Mouse (Mus musculus) forebrain, embryonic 16.5 days (tissue): Measurements from ENCODE around the gene Mcpt4. TPM values are rescaled to one million over a fixed set of nuclear protein-coding genes. Genes with fewer than 3 reads are reported as not detected.
"Not testable (repeated sequence)": the region's sequence is repeated elsewhere in the genome, so short reads cannot be mapped to it uniquely, and the experiment has no call there.

Source experiments
- ATAC-seq: fragments of 200-750 bp; cut with Nextera tagmentation; 2 replicates; pipeline ENCODE4 v1.8.0; 2017; ENCODE audit warnings: mild to moderate bottlenecking, moderate library complexity
- H3K27ac ChIP-seq: fragments of 300-500 bp; sonication (generic); 2 replicates; pipeline ENCODE4 v1.5.1; 2014; ENCODE audit warnings: low read length, control low read depth
- H3K27me3 ChIP-seq: fragments of 300-500 bp; sonication (generic); replicated peaks from 2 replicates; pipeline ENCODE4 v1.6.1; 2014; ENCODE audit warnings: low read length; ENCODE audit not compliant: control insufficient read depth, insufficient read depth
- H3K36me3 ChIP-seq: fragments of 300-500 bp; sonication (generic); 2 replicates; pipeline ENCODE4 v1.6.1; 2014; ENCODE audit not compliant: control insufficient read depth, insufficient read depth
- H3K4me1 ChIP-seq: fragments of 300-500 bp; sonication (generic); replicated peaks from 2 replicates; pipeline ENCODE4 v1.6.1; 2014; ENCODE audit warnings: low read length; ENCODE audit not compliant: control insufficient read depth, insufficient read depth
- H3K4me2 ChIP-seq: fragments of 300-500 bp; sonication (generic); 2 replicates; pipeline ENCODE4 v1.6.1; 2014; ENCODE audit warnings: mild to moderate bottlenecking, low read length, control low read depth
- H3K4me3 ChIP-seq: fragments of 300-500 bp; sonication (generic); replicated peaks from 2 replicates; pipeline ENCODE4 v1.5.1; 2014; ENCODE audit warnings: mild to moderate bottlenecking, low read length, control low read depth
- H3K9ac ChIP-seq: fragments of 300-500 bp; sonication (generic); replicated peaks from 2 replicates; pipeline ENCODE4 v1.6.1; 2014; ENCODE audit warnings: low read depth, low read length, control low read depth
- H3K9me3 ChIP-seq: fragments of 300-500 bp; sonication (generic); 2 replicates; pipeline ENCODE4 v1.6.1; 2016; ENCODE audit warnings: low read length; ENCODE audit not compliant: control insufficient read depth
- WGBS: fragments of 180-500 bp; shearing (Covaris S2); extraction: QIAGEN DNeasy Blood & Tissue Kit; methylation state at CpG from one replicate; pipeline ENCODE4 v1.1.7; 2014; 5-methylcytosine and 5-hydroxymethylcytosine counted together
- polyA plus RNA-seq: library from polyadenylated mRNA; unstranded; fragments of >200 nt; fragmentation: Nextera tagmentation; extraction: Ambion mirVana; gene quantifications from 2 replicates; pipeline ENCODE4 v1.2.1, GENCODE M21; 2015

Mcpt4 gene
- polyA plus RNA-seq, 1 experiment from 2014 or later = not detected

- Histone ChIP-seq H3K4me1 (no peaks in the 10 kb centered on the region), H3K4me3 (no peak within 1 kb of the TSS), H3K27ac (no peak within 1 kb of the TSS), H3K36me3 (no peaks in the 10 kb centered on the region), H3K4me2 (no peak within 1 kb of the TSS), H3K9ac (no peak within 1 kb of the TSS), H3K9me3 (no peaks in the 10 kb centered on the region), H3K27me3 (no peaks in the 10 kb centered on the region)
- no peak for ATAC-seq
- WGBS = 95% methylated on average over 2 of the region's 2 CpGs
Observed at GRCm38 (mm10) chr14:56085167-56085566, 23.1 kb upstream of the Mcpt4 start, which contains the start of gene Mcpt8. TSS of gene Mcpt8 (minus strand) at chr14:56085273.

- H3K27me3 ChIP-seq = no peaks in the 10 kb centered on the region
- 61% methylated on average over 4 of the region's 4 CpGs for WGBS
- no peak for ATAC-seq
- H3K4me3 ChIP-seq = no peak overlapping the region
- no peaks in the 10 kb centered on the region for H3K4me1 ChIP-seq
- H3K9me3 ChIP-seq = no peaks in the 10 kb centered on the region
- no peak overlapping the region for H3K4me2 ChIP-seq
- no peak overlapping the region for H3K27ac ChIP-seq
- no peak overlapping the region for H3K9ac ChIP-seq
- no peaks in the 10 kb centered on the region for H3K36me3 ChIP-seq
Observed at GRCm38 (mm10) chr14:56082016-56082415, 19.9 kb upstream of the Mcpt4 start.

- no peaks in the 10 kb centered on the region for H3K9me3 ChIP-seq
- no peak overlapping the region for H3K9ac ChIP-seq
- ATAC-seq = no peak
- WGBS = 85% methylated on average over 4 of the region's 4 CpGs
- H3K27ac ChIP-seq = no peak overlapping the region
- no peak overlapping the region for H3K4me3 ChIP-seq
- no peak overlapping the region for H3K4me2 ChIP-seq
- H3K27me3 ChIP-seq = no peaks in the 10 kb centered on the region
- no peaks in the 10 kb centered on the region for H3K36me3 ChIP-seq
- H3K4me1 ChIP-seq = no peaks in the 10 kb centered on the region
Observed at GRCm38 (mm10) chr14:56057722-56058121, 4.4 kb downstream of the Mcpt4 start.

- no peaks in the 10 kb centered on the region for H3K27me3 ChIP-seq
- no peaks in the 10 kb centered on the region for H3K4me1 ChIP-seq
- WGBS = 88% methylated on average over 3 of the region's 3 CpGs
- no peak overlapping the region for H3K27ac ChIP-seq
- H3K9me3 ChIP-seq = no peaks in the 10 kb centered on the region
- no peak for ATAC-seq
- no peaks in the 10 kb centered on the region for H3K36me3 ChIP-seq
- no peak overlapping the region for H3K4me2 ChIP-seq
- no peak overlapping the region for H3K9ac ChIP-seq
- no peak overlapping the region for H3K4me3 ChIP-seq
Observed at GRCm38 (mm10) chr14:56055408-56055807, 6.7 kb downstream of the Mcpt4 start.

GRCm38 (mm10) chr14:56041792-56042191, 20.3 kb downstream of the Mcpt4 start, which contains the start of gene Mcpt2:
TSS of gene Mcpt2 (plus strand) at chr14:56042041.
- H3K4me1 ChIP-seq, H3K27ac ChIP-seq, ATAC-seq, H3K9ac ChIP-seq, H3K9me3 ChIP-seq, H3K27me3 ChIP-seq, H3K4me3 ChIP-seq, H3K36me3 ChIP-seq, H3K4me2 ChIP-seq: not testable (repeated sequence)
- WGBS = 64% methylated on average over 1 of the region's 1 CpGs

GRCm38 (mm10) chr14:56034433-56034832, 27.7 kb downstream of the Mcpt4 start:
- WGBS = 80% methylated on average over 2 of the region's 2 CpGs
- H3K4me3 ChIP-seq = no peak overlapping the region
- no peak for ATAC-seq
- no peak overlapping the region for H3K4me2 ChIP-seq
- no peaks in the 10 kb centered on the region for H3K9me3 ChIP-seq
- no peak overlapping the region for H3K27ac ChIP-seq
- no peaks in the 10 kb centered on the region for H3K27me3 ChIP-seq
- H3K4me1 ChIP-seq = no peaks in the 10 kb centered on the region
- H3K9ac ChIP-seq = no peak overlapping the region
- H3K36me3 ChIP-seq = no peaks in the 10 kb centered on the region

- H3K36me3 ChIP-seq, H3K9me3 ChIP-seq, H3K4me1 ChIP-seq, H3K4me2 ChIP-seq, H3K9ac ChIP-seq, H3K27me3 ChIP-seq, ATAC-seq, H3K4me3 ChIP-seq, H3K27ac ChIP-seq: not testable (repeated sequence)
- 85% methylated on average over 3 of the region's 3 CpGs for WGBS
Observed at GRCm38 (mm10) chr14:56030395-56030794, 31.7 kb downstream of the Mcpt4 start, which contains the start of gene Mcpt9. TSS of gene Mcpt9 (minus strand) at chr14:56030495.

GRCm38 (mm10) chr14:56021305-56021704, 40.8 kb downstream of the Mcpt4 start:
- not testable (repeated sequence) for H3K4me2 ChIP-seq, H3K9ac ChIP-seq, H3K9me3 ChIP-seq, H3K4me1 ChIP-seq, H3K36me3 ChIP-seq, H3K27me3 ChIP-seq, H3K27ac ChIP-seq, ATAC-seq, H3K4me3 ChIP-seq
- 84% methylated on average over 3 of the region's 4 CpGs for WGBS

GRCm38 (mm10) chr14:56019446-56019845, 42.7 kb downstream of the Mcpt4 start:
- Histone ChIP-seq H3K9me3 (no peaks in the 10 kb centered on the region), H3K4me1 (no peaks in the 10 kb centered on the region), H3K4me2 (no peak overlapping the region), H3K9ac (no peak overlapping the region), H3K27me3 (no peaks in the 10 kb centered on the region), H3K27ac (no peak overlapping the region), H3K36me3 (no peaks in the 10 kb centered on the region), H3K4me3 (no peak overlapping the region)
- WGBS = 81% methylated on average over 1 of the region's 1 CpGs
- no peak for ATAC-seq

- not testable (repeated sequence) for H3K4me3 ChIP-seq, H3K9ac ChIP-seq, ATAC-seq, H3K36me3 ChIP-seq, H3K27ac ChIP-seq, H3K27me3 ChIP-seq, H3K4me2 ChIP-seq, H3K9me3 ChIP-seq, H3K4me1 ChIP-seq
- 83% methylated on average over 3 of the region's 3 CpGs for WGBS
Observed at GRCm38 (mm10) chr14:56017671-56018070, 44.4 kb downstream of the Mcpt4 start, which contains the start of gene Mcpt1. TSS of gene Mcpt1 (plus strand) at chr14:56017971.
